Mouse (Mus musculus): ENCODE measurements at regions not wholly inside any gene's neighbourhood (a gene's known extent, or its start where the extent isn't known, plus 50 kb on each side); places are given as distances from the start of the nearest gene placed in this dataset.

DNA sequence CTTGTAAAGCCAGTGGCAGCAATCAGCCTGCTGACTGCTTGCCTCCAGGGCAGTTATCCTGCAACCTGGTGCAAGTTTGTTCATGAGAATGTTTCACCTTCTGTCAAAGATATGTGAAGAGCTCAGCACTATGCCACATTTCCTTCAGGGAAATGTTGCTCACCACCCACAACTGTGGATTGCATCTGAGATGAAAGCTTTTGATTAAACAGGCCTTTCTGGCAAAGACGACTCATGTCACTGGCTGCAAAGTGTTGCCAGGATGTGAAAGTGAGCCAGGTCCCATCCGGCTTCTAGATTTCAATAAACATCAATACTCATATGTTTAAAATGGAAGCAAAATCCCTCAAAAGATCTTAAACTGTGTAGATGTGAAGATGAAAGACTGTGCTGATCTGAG is 2121.0 kb downstream of the Gm37988 start:
- TF ChIP-seq CTCF (IDR thresholded peaks at IDR 0.05) = no peak
- TF ChIP-seq EP300 (IDR thresholded peaks at IDR 0.05) = no peak
